In genomic region chr7:31059108-31059507, GRCm38 (mm10) we compare ENCODE assay signal across 8 mouse cellular contexts. TPM values are rescaled to one million over a fixed set of nuclear protein-coding genes. Genes with fewer than 3 reads are reported as not detected.
DNase-seq lines count a peak whose midpoint lies in the region; ATAC-seq and TF ChIP-seq lines count a peak whose summit lies in the region.

Lgi4 (plus strand) TSS chr7:31059342.

- H3K9ac ChIP-seq in forebrain, embryonic 14.5 days (ENCODE audit: low read length): no peak within 1 kb of the TSS

- H3K4me3 ChIP-seq in G1E (ENCODE audit: low read depth, low read length): no peak within 1 kb of the TSS
- H3K4me3 ChIP-seq in forebrain, embryonic 14.5 days (ENCODE audit: low read depth, low read length): no peak within 1 kb of the TSS
- H3K4me3 ChIP-seq in layer of hippocampus, adult 2 months: peak within 1 kb of the TSS; percentile 40

- no peaks in the 10 kb centered on the region for H3K27me3 ChIP-seq in G1E (ENCODE audit: insufficient read depth, low read length)
- H3K27me3 ChIP-seq in forebrain, embryonic 14.5 days (replicated peaks; ENCODE audit: control insufficient read depth, insufficient read depth, low read length): 0 out of 2 replicates have a peak, but pooled peaks cover under 1% of the 10 kb centered on the region

- DNase-seq in G1E (ENCODE audit: low spot score): peak; percentile 47
- peak; percentile 78 for DNase-seq in cerebellum, adult 11 months
- DNase-seq in forebrain, embryonic 14.5 days (ENCODE audit: low spot score): peak; percentile 62
- DNase-seq in layer of hippocampus, adult 2 months (ENCODE audit: low spot score in 2 of 2): peak; percentile 85 to 90
- DNase-seq in lung, adult 18-20 months: peak; percentile 76 to 82
- DNase-seq in ovary, postnatal 10 days (ENCODE audit: low spot score): peak; percentile 80
- DNase-seq in thymus, postnatal 36 days: peak; percentile 69 to 74

- H3K4me2 ChIP-seq in forebrain, embryonic 14.5 days (ENCODE audit: low read length): no peak within 1 kb of the TSS

- H3K27ac ChIP-seq in forebrain, embryonic 14.5 days (ENCODE audit: low read depth, low read length): no peak within 1 kb of the TSS
- peak within 1 kb of the TSS; percentile 87 for H3K27ac ChIP-seq in layer of hippocampus, adult 2 months

- peak; percentile 34; the same call in 1 of the 2 replicates for ATAC-seq in G1E (ENCODE audit: extremely low read depth, insufficient number of reproducible peaks, low FRiP score, poor library complexity, severe bottlenecking)
- ATAC-seq in forebrain, embryonic 14.5 days: peak; percentile 82
- peak; percentile 78 to 79 for ATAC-seq in hematopoietic stem cell, adult 5-6 weeks (replicated peaks in 1 of 2; ENCODE audit: insufficient read depth in 1 of 2, low FRiP score in 2 of 2, low TSS enrichment in 1 of 2, low read depth in 1 of 2, poor library complexity in 2 of 2, severe bottlenecking in 2 of 2)

- H3K4me1 ChIP-seq in G1E (ENCODE audit: insufficient read depth, low read depth, low read length): no peaks in the 10 kb centered on the region
- H3K4me1 ChIP-seq in forebrain, embryonic 14.5 days (ENCODE audit: control insufficient read depth, insufficient read depth, low read length): no peaks in the 10 kb centered on the region

- no peaks in the 10 kb centered on the region for H3K36me3 ChIP-seq in G1E (replicated peaks)
- no peaks in the 10 kb centered on the region for H3K36me3 ChIP-seq in forebrain, embryonic 14.5 days (ENCODE audit: control insufficient read depth, insufficient read depth, low read length)

- peaks cover 40% of the 10 kb centered on the region for H3K9me3 ChIP-seq in G1E (replicated peaks)
- H3K9me3 ChIP-seq in forebrain, embryonic 14.5 days (replicated peaks; ENCODE audit: control insufficient read depth, low read length): no peaks in the 10 kb centered on the region

- 7% methylated on average over 2 of the region's 2 CpGs for WGBS in forebrain, embryonic 14.5 days

- TF ChIP-seq CTCF in G1E (IDR thresholded peaks at IDR 0.05; ENCODE audit: low read depth, low read length): peak; percentile 86
- peak; percentile 99 for TF ChIP-seq CTCF in layer of hippocampus, adult 2 months (conservative IDR thresholded peaks at IDR 0.05)

RNA-seq across cellular contexts. Expression of gene Lgi4, which starts in this region (rescaled TPM):
- total RNA-seq in G1E (2014; fragmentation: Nextera tagmentation) (not detected in 2 replicates), G1E (2017) (0.05 TPM in 1 of 2 replicates, not detected in the other)
- polyA plus RNA-seq in G1E (2012): not detected in 2 replicates
- polyA plus RNA-seq in forebrain, embryonic 14.5 days (2014; fragmentation: Nextera tagmentation; extraction: Ambion mirVana): 0.08 and 0.15 TPM in 2 replicates
- total RNA-seq in hematopoietic stem cell, adult 5-6 weeks (2017): not detected in 2 replicates
- 10 to 100 TPM; 37.9 to 41.9 TPM for total RNA-seq in layer of hippocampus, adult 2 months (2021)

Comparison
In these comparisons a context has a peak if more than half of its experiments do, and no peak if none do; other contexts are left out.
1. RNA of gene Lgi4 (total RNA-seq): 37.9 to 41.9 TPM in layer of hippocampus, adult 2 months; 0.05 TPM in G1E and not detected in hematopoietic stem cell, adult 5-6 weeks; every median in the first group is over 10 times any median in the second.
2. Peak in DNase-seq and ATAC-seq in G1E; RNA of the gene not detected or under 1 TPM.
3. Peak in DNase-seq and ATAC-seq in forebrain, embryonic 14.5 days; RNA of the gene not detected or under 1 TPM.
4. Peak in ATAC-seq in hematopoietic stem cell, adult 5-6 weeks; RNA of the gene not detected or under 1 TPM.
5. Peak in every context shown above with its lines, with median percentiles within 50 percentile points of each other: ATAC-seq and DNase-seq.